Comparison of ENCODE assay signal across 11 mouse cellular contexts in genomic region chr7:44823409-44823808, GRCm38 (mm10). TPM values are rescaled to one million over a fixed set of nuclear protein-coding genes. Genes with fewer than 3 reads are reported as not detected.
DNase-seq lines count a peak whose midpoint lies in the region; ATAC-seq and TF ChIP-seq lines count a peak whose summit lies in the region.
"Had no signal": no experiment of that assay in that cellular context is flagged by ENCODE, and none has a peak within 500 bp of the region (broad histone marks: within the 10 kb centered on the region; RNA-seq: fewer than 3 reads in every experiment).

No protein-coding gene starts in this region.

- peaks cover 9% of the 10 kb centered on the region; the same call in 1 of the 2 replicates for H3K36me3 ChIP-seq in forebrain, embryonic 14.5 days (ENCODE audit: control insufficient read depth, insufficient read depth, low read length)
- H3K36me3 ChIP-seq in forebrain, embryonic 16.5 days (ENCODE audit: control insufficient read depth, insufficient read depth), result no peaks in the 10 kb centered on the region
- H3K36me3 ChIP-seq in E14TG2a.4 (ENCODE audit: insufficient read depth, low read length), result peaks cover 90% of the 10 kb centered on the region
- H3K36me3 ChIP-seq: heart, embryonic 15.5 days had no signal

- WGBS in forebrain, embryonic 14.5 days, result 24% methylated on average over 7 of the region's 7 CpGs
- WGBS in forebrain, embryonic 16.5 days, result 29% methylated on average over 7 of the region's 7 CpGs

- H3K4me1 ChIP-seq in forebrain, embryonic 14.5 days (ENCODE audit: control insufficient read depth, insufficient read depth, low read length), result peaks cover 16% of the 10 kb centered on the region
- peaks cover 31% of the 10 kb centered on the region for H3K4me1 ChIP-seq in forebrain, embryonic 16.5 days (replicated peaks; ENCODE audit: control insufficient read depth, insufficient read depth, low read length)
- peaks cover 97% of the 10 kb centered on the region for H3K4me1 ChIP-seq in E14TG2a.4 (replicated peaks; ENCODE audit: low read depth, low read length)

- no peak overlapping the region for H3K4me2 ChIP-seq in forebrain, embryonic 14.5 days (ENCODE audit: low read length)
- H3K4me2 ChIP-seq in forebrain, embryonic 16.5 days (ENCODE audit: low read length), result no peak overlapping the region
- H3K4me2 ChIP-seq: heart, embryonic 15.5 days had no signal

- no peak overlapping the region for H3K27ac ChIP-seq in forebrain, embryonic 14.5 days (ENCODE audit: low read depth, low read length)
- no peak overlapping the region for H3K27ac ChIP-seq in forebrain, embryonic 16.5 days (ENCODE audit: low read length)
- H3K27ac ChIP-seq: heart, embryonic 15.5 days had no signal

- TF ChIP-seq CTCF in E14TG2a.4 (conservative IDR thresholded peaks at IDR 0.05; ENCODE audit: low read length), result no peak

- no peaks in the 10 kb centered on the region for H3K9me3 ChIP-seq in forebrain, embryonic 14.5 days (replicated peaks; ENCODE audit: control insufficient read depth, low read length)
- no peaks in the 10 kb centered on the region for H3K9me3 ChIP-seq in forebrain, embryonic 16.5 days (ENCODE audit: control insufficient read depth, low read length)
- H3K9me3 ChIP-seq in E14TG2a.4 (ENCODE audit: low read length), result no peaks in the 10 kb centered on the region
- H3K9me3 ChIP-seq: heart, embryonic 15.5 days had no signal

- no peaks in the 10 kb centered on the region for H3K27me3 ChIP-seq in forebrain, embryonic 14.5 days (replicated peaks; ENCODE audit: control insufficient read depth, insufficient read depth, low read length)
- no peaks in the 10 kb centered on the region for H3K27me3 ChIP-seq in forebrain, embryonic 16.5 days (replicated peaks; ENCODE audit: control insufficient read depth, insufficient read depth, low read length)
- no peaks in the 10 kb centered on the region for H3K27me3 ChIP-seq in E14TG2a.4 (ENCODE audit: insufficient read depth, low read length)
- H3K27me3 ChIP-seq: heart, embryonic 15.5 days; Patski had no signal

- H3K9ac ChIP-seq in forebrain, embryonic 14.5 days (ENCODE audit: low read length), result no peak overlapping the region
- no peak overlapping the region for H3K9ac ChIP-seq in forebrain, embryonic 16.5 days (replicated peaks; ENCODE audit: low read depth, low read length)
- H3K9ac ChIP-seq: heart, embryonic 15.5 days had no signal

- H3K4me3 ChIP-seq in forebrain, embryonic 14.5 days (ENCODE audit: low read depth, low read length), result no peak overlapping the region
- no peak overlapping the region for H3K4me3 ChIP-seq in forebrain, embryonic 16.5 days (replicated peaks; ENCODE audit: low read length)
- peak overlapping the region; percentile 27 for H3K4me3 ChIP-seq in E14TG2a.4 (replicated peaks; ENCODE audit: low read length)
- H3K4me3 ChIP-seq: erythroblast, embryonic 14.5 days; heart, embryonic 15.5 days had no signal

- no peak for ATAC-seq in forebrain, embryonic 14.5 days
- no peak for ATAC-seq in forebrain, embryonic 16.5 days
- ATAC-seq: Patski had no signal

- DNase-seq in forebrain, embryonic 14.5 days (ENCODE audit: low spot score), result peak; percentile 22
- DNase-seq in layer of hippocampus, adult 9-11 months, result peak; percentile 8
- no peak for DNase-seq in layer of hippocampus, adult 9-10 months (ENCODE audit: low spot score)
- DNase-seq in induced T-regulatory cell, adult 2 months (ENCODE audit: low read depth), result peak; percentile 68
- DNase-seq in left cerebral cortex, adult 11 months (ENCODE audit: low spot score), result no peak
- DNase-seq: kidney, adult 8-10 months had no signal

RNA-seq across cellular contexts. Expression of gene Atf5, which starts 7.0 kb away (rescaled TPM):
- 4.2 and 4.7 TPM in 2 replicates for polyA plus RNA-seq in forebrain, embryonic 14.5 days (2014; fragmentation: Nextera tagmentation; extraction: Ambion mirVana)
- polyA plus RNA-seq in forebrain, embryonic 16.5 days (2015; fragmentation: Nextera tagmentation; extraction: Ambion mirVana), result 3.4 and 3.7 TPM in 2 replicates

RNA-seq across cellular contexts. Expression of gene Il4i1, which starts 7.2 kb away (rescaled TPM):
- 1.0 and 1.2 TPM in 2 replicates for polyA plus RNA-seq in forebrain, embryonic 14.5 days (2014; fragmentation: Nextera tagmentation; extraction: Ambion mirVana)
- polyA plus RNA-seq in forebrain, embryonic 16.5 days (2015; fragmentation: Nextera tagmentation; extraction: Ambion mirVana), result 0.44 and 2.3 TPM in 2 replicates

RNA-seq across cellular contexts. Expression of gene Nup62, which starts 7.5 kb away (rescaled TPM):
- polyA plus RNA-seq in forebrain, embryonic 14.5 days (2014; fragmentation: Nextera tagmentation; extraction: Ambion mirVana), result 40.4 and 43.6 TPM in 2 replicates
- polyA plus RNA-seq in forebrain, embryonic 16.5 days (2015; fragmentation: Nextera tagmentation; extraction: Ambion mirVana), result 53.9 and 56.1 TPM in 2 replicates

RNA-seq across cellular contexts. Expression of gene Akt1s1, which starts 25.4 kb away (rescaled TPM):
- 70.4 and 75.4 TPM in 2 replicates for polyA plus RNA-seq in forebrain, embryonic 14.5 days (2014; fragmentation: Nextera tagmentation; extraction: Ambion mirVana)
- 103 and 110 TPM in 2 replicates for polyA plus RNA-seq in forebrain, embryonic 16.5 days (2015; fragmentation: Nextera tagmentation; extraction: Ambion mirVana)

RNA-seq across cellular contexts. Expression of gene Tbc1d17, which starts 25.5 kb away (rescaled TPM):
- 79.6 and 105 TPM in 2 replicates for polyA plus RNA-seq in forebrain, embryonic 14.5 days (2014; fragmentation: Nextera tagmentation; extraction: Ambion mirVana)
- 121 and 122 TPM in 2 replicates for polyA plus RNA-seq in forebrain, embryonic 16.5 days (2015; fragmentation: Nextera tagmentation; extraction: Ambion mirVana)

Comparison
In these comparisons a context has a peak if more than half of its experiments do, and no peak if none do; other contexts are left out.
1. DNase-seq: peak in forebrain, embryonic 14.5 days (single experiment), layer of hippocampus, adult 9-11 months (single experiment) and induced T-regulatory cell, adult 2 months (single experiment); none in layer of hippocampus, adult 9-10 months (single experiment) and left cerebral cortex, adult 11 months (single experiment).